Mouse (Mus musculus): Measurements from ENCODE around the gene Trabd2b. TPM values are rescaled to one million over a fixed set of nuclear protein-coding genes. Genes with fewer than 3 reads are reported as not detected.
A peak's percentile ranks its signal among the peaks of the same experiment; 100 is the strongest.

Trabd2b gene
- total and polyA plus RNA-seq, 2 experiments from 2014 or later: 4.5 to 10.5 TPM

DNA sequence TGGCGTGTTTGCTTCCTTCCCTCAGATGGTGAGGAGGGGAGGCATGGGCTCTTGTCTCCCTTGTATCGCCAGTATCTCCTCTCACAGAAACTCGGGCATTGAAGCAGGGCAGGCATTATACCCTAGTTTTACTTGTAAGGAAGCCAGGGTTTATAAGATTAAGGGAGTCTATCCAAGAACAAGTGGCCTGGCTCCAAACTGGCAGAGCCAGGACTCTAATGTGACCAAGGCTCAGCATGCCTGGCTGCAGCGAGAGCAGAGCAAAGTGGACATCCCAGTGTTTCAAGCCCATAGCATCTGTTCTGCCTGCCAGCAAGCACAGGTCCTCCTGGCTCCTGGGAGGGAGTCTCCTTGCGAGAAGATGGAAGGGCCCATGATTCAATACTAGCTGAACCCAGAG lies 245.1 kb downstream of the Trabd2b start:
- H3K4me1 ChIP-seq (ENCODE audit: control insufficient read depth, insufficient read depth): no peaks in the 10 kb centered on the region
- no peaks in the 10 kb centered on the region for H3K9me3 ChIP-seq (replicated peaks; ENCODE audit: control insufficient read depth, low read length)
- peaks cover 39% of the 10 kb centered on the region for H3K27me3 ChIP-seq (ENCODE audit: control insufficient read depth, insufficient read depth, low read length)
- DNase-seq (ENCODE audit: low spot score): no peak
- no peaks in the 10 kb centered on the region for H3K36me3 ChIP-seq (replicated peaks; ENCODE audit: control insufficient read depth, insufficient read depth, low read length)
- H3K4me2 ChIP-seq (ENCODE audit: low read depth, low read length): no peak overlapping the region
- H3K4me3 ChIP-seq (ENCODE audit: low read depth, low read length): no peak overlapping the region
- H3K27ac ChIP-seq (ENCODE audit: low read depth): no peak overlapping the region
- H3K9ac ChIP-seq (replicated peaks; ENCODE audit: low read depth, low read length): no peak overlapping the region
- WGBS: 66% methylated on average over 5 of the region's 5 CpGs
- no peak for ATAC-seq (ENCODE audit: insufficient read depth, low read depth)
- TF ChIP-seq CTCF (IDR thresholded peaks at IDR 0.05; ENCODE audit: low read depth) (no peak), EP300 (IDR thresholded peaks at IDR 0.05; ENCODE audit: low read depth) (no peak)

- Histone ChIP-seq H3K36me3 (replicated peaks; ENCODE audit: control insufficient read depth, insufficient read depth, low read length) (no peaks in the 10 kb centered on the region), H3K9ac (replicated peaks; ENCODE audit: low read depth, low read length) (no peak overlapping the region), H3K9me3 (replicated peaks; ENCODE audit: control insufficient read depth, low read length) (no peaks in the 10 kb centered on the region), H3K27ac (ENCODE audit: low read depth) (no peak overlapping the region), H3K4me3 (ENCODE audit: low read depth, low read length) (no peak overlapping the region), H3K4me2 (ENCODE audit: low read depth, low read length) (no peak overlapping the region), H3K4me1 (ENCODE audit: control insufficient read depth, insufficient read depth) (no peaks in the 10 kb centered on the region), H3K27me3 (ENCODE audit: control insufficient read depth, insufficient read depth, low read length) (peaks cover 33% of the 10 kb centered on the region)
- DNase-seq (ENCODE audit: low spot score): no peak
- 64% methylated on average over 4 of the region's 4 CpGs for WGBS
- TF ChIP-seq EP300 (IDR thresholded peaks at IDR 0.05; ENCODE audit: low read depth) (no peak), CTCF (IDR thresholded peaks at IDR 0.05; ENCODE audit: low read depth) (no peak)
- no peak for ATAC-seq (ENCODE audit: insufficient read depth, low read depth)
These were observed 245.9 kb downstream of the Trabd2b start for GRCm38 (mm10) chr4:114652400-114652799.

- TF ChIP-seq CTCF (IDR thresholded peaks at IDR 0.05; ENCODE audit: low read depth) (no peak), EP300 (IDR thresholded peaks at IDR 0.05; ENCODE audit: low read depth) (no peak)
- WGBS: 49% methylated on average over 2 of the region's 2 CpGs
These were observed 251.4 kb downstream of the Trabd2b start for GRCm38 (mm10) chr4:114657933-114658332.

GRCm38 (mm10) chr4:114659876-114660275 lies 253.4 kb downstream of the Trabd2b start:
- no peak overlapping the region for H3K4me3 ChIP-seq (ENCODE audit: low read depth, low read length)
- H3K4me1 ChIP-seq (ENCODE audit: control insufficient read depth, insufficient read depth): no peaks in the 10 kb centered on the region
- no peaks in the 10 kb centered on the region for H3K36me3 ChIP-seq (replicated peaks; ENCODE audit: control insufficient read depth, insufficient read depth, low read length)
- no peak overlapping the region for H3K27ac ChIP-seq (ENCODE audit: low read depth)
- no peak for ATAC-seq (ENCODE audit: insufficient read depth, low read depth)
- peaks cover 8% of the 10 kb centered on the region; the same call in 1 of the 2 replicates for H3K27me3 ChIP-seq (ENCODE audit: control insufficient read depth, insufficient read depth, low read length)
- no peak overlapping the region for H3K4me2 ChIP-seq (ENCODE audit: low read depth, low read length)
- TF ChIP-seq EP300 (IDR thresholded peaks at IDR 0.05; ENCODE audit: low read depth) (no peak), CTCF (IDR thresholded peaks at IDR 0.05; ENCODE audit: low read depth) (no peak)
- WGBS: 35% methylated on average over 5 of the region's 5 CpGs
- H3K9ac ChIP-seq (replicated peaks; ENCODE audit: low read depth, low read length): no peak overlapping the region
- H3K9me3 ChIP-seq (replicated peaks; ENCODE audit: control insufficient read depth, low read length): no peaks in the 10 kb centered on the region
- no peak for DNase-seq (ENCODE audit: low spot score)

More at GRCm38 (mm10) chr4:114657933-114658332, 251.4 kb downstream of the Trabd2b start:
- Histone ChIP-seq H3K9ac (replicated peaks; ENCODE audit: low read depth, low read length) (no peak overlapping the region), H3K27me3 (ENCODE audit: control insufficient read depth, insufficient read depth, low read length) (0 out of 2 replicates have a peak, but pooled peaks cover 2% of the 10 kb centered on the region), H3K4me1 (ENCODE audit: control insufficient read depth, insufficient read depth) (no peaks in the 10 kb centered on the region), H3K27ac (ENCODE audit: low read depth) (no peak overlapping the region), H3K4me3 (ENCODE audit: low read depth, low read length) (no peak overlapping the region), H3K4me2 (ENCODE audit: low read depth, low read length) (no peak overlapping the region), H3K36me3 (replicated peaks; ENCODE audit: control insufficient read depth, insufficient read depth, low read length) (no peaks in the 10 kb centered on the region), H3K9me3 (replicated peaks; ENCODE audit: control insufficient read depth, low read length) (no peaks in the 10 kb centered on the region)
- ATAC-seq (ENCODE audit: insufficient read depth, low read depth): no peak
- no peak for DNase-seq (ENCODE audit: low spot score)

- H3K9me3 ChIP-seq (replicated peaks; ENCODE audit: control insufficient read depth, low read length): no peaks in the 10 kb centered on the region
- no peak overlapping the region for H3K27ac ChIP-seq (ENCODE audit: low read depth)
- ATAC-seq (ENCODE audit: insufficient read depth, low read depth): peak; percentile 57
- no peak for DNase-seq (ENCODE audit: low spot score)
- peaks cover 42% of the 10 kb centered on the region for H3K27me3 ChIP-seq (ENCODE audit: control insufficient read depth, insufficient read depth, low read length)
- H3K4me3 ChIP-seq (ENCODE audit: low read depth, low read length): no peak overlapping the region
- 44% methylated on average over 9 of the region's 9 CpGs for WGBS
- no peak overlapping the region for H3K9ac ChIP-seq (replicated peaks; ENCODE audit: low read depth, low read length)
- TF ChIP-seq EP300 (IDR thresholded peaks at IDR 0.05; ENCODE audit: low read depth) (no peak), CTCF (IDR thresholded peaks at IDR 0.05; ENCODE audit: low read depth) (no peak)
- H3K4me2 ChIP-seq (ENCODE audit: low read depth, low read length): no peak overlapping the region
- no peaks in the 10 kb centered on the region for H3K36me3 ChIP-seq (replicated peaks; ENCODE audit: control insufficient read depth, insufficient read depth, low read length)
- H3K4me1 ChIP-seq (ENCODE audit: control insufficient read depth, insufficient read depth): no peaks in the 10 kb centered on the region; the same call in 1 of the 2 replicates
These were observed 257.8 kb downstream of the Trabd2b start for GRCm38 (mm10) chr4:114664063-114665036.

Other genes starting within 250 kb of the Trabd2b start
- not detected in 2 replicates for gene Skint11, start 243.3 kb upstream of the Trabd2b start, total RNA-seq (2014; rRNA removed; ENCODE audit: low replicate concordance)
- gene Skint11, start 243.3 kb upstream of the Trabd2b start, polyA plus RNA-seq (2015; fragmentation: Nextera tagmentation; extraction: Ambion mirVana): not detected in 2 replicates

Data from heart, postnatal 0 days (tissue).